Mouse (Mus musculus) frontal cortex, postnatal 14 days (tissue): ENCODE data around the gene Mmadhc.
A peak's percentile ranks its signal among the peaks of the same experiment; 100 is the strongest.

Experiments
- DNase-seq, 2 experiments: peaks; one replicate each; pipeline ENCODE4 v3.0.0; 2022; ENCODE audit warnings: low spot score in 2 of 2

The Mmadhc gene

GRCm38 (mm10) chr2:50296109-50296986, at the start of gene Mmadhc:
Gene Mmadhc (minus strand): TSS chr2:50296801.
- DNase-seq, result peak; percentile 84 to 86

GRCm38 (mm10) chr2:50343598-50343997, 47.0 kb upstream of the Mmadhc start:
- no peak for DNase-seq

GRCm38 (mm10) chr2:50339061-50339460, 42.5 kb upstream of the Mmadhc start:
- DNase-seq, result no peak

- DNase-seq, result no peak
Measured at GRCm38 (mm10) chr2:50337596-50337995, 41.0 kb upstream of the Mmadhc start.

GRCm38 (mm10) chr2:50331716-50332270, 35.2 kb upstream of the Mmadhc start:
- no peak for DNase-seq

GRCm38 (mm10) chr2:50328181-50328580, 31.6 kb upstream of the Mmadhc start:
- DNase-seq, result no peak

GRCm38 (mm10) chr2:50324799-50325198, 28.2 kb upstream of the Mmadhc start:
- no peak for DNase-seq

- DNase-seq, result peak in 1 of 2 experiments; percentile 43
Measured at GRCm38 (mm10) chr2:50306663-50307320, 10.2 kb upstream of the Mmadhc start.

GRCm38 (mm10) chr2:50304824-50305577, 8.4 kb upstream of the Mmadhc start:
- no peak for DNase-seq

- DNase-seq, result no peak
Measured at GRCm38 (mm10) chr2:50296987-50297350, 368 bp upstream of the Mmadhc start.

GRCm38 (mm10) chr2:50295562-50295961, 1.0 kb downstream of the Mmadhc start:
- no peak for DNase-seq

GRCm38 (mm10) chr2:50294084-50294483, 2.5 kb downstream of the Mmadhc start:
- no peak for DNase-seq

GRCm38 (mm10) chr2:50293572-50293971, 3.0 kb downstream of the Mmadhc start:
- DNase-seq, result no peak

GRCm38 (mm10) chr2:50291901-50292300, 4.7 kb downstream of the Mmadhc start:
- DNase-seq, result no peak

GRCm38 (mm10) chr2:50290754-50291153, 5.8 kb downstream of the Mmadhc start:
- DNase-seq, result no peak

GRCm38 (mm10) chr2:50284781-50285180, 11.8 kb downstream of the Mmadhc start:
- no peak for DNase-seq

- DNase-seq, result no peak
Measured at GRCm38 (mm10) chr2:50284040-50284439, 12.6 kb downstream of the Mmadhc start.

- DNase-seq, result no peak
Measured at GRCm38 (mm10) chr2:50276715-50277114, 19.9 kb downstream of the Mmadhc start.

GRCm38 (mm10) chr2:50273415-50273814, 23.2 kb downstream of the Mmadhc start:
- no peak for DNase-seq

GRCm38 (mm10) chr2:50272165-50272564, 24.4 kb downstream of the Mmadhc start:
- DNase-seq, result no peak

GRCm38 (mm10) chr2:50268514-50268913, 28.1 kb downstream of the Mmadhc start:
- DNase-seq, result no peak

GRCm38 (mm10) chr2:50267046-50267445, 29.6 kb downstream of the Mmadhc start:
- DNase-seq, result no peak
